Comparison of ENCODE assay signal across 25 mouse cellular contexts in genomic region chr2:27187531-27187930, GRCm38 (mm10). TPM values are rescaled to one million over a fixed set of nuclear protein-coding genes. Genes with fewer than 3 reads are reported as not detected.
A peak's percentile ranks its signal among the peaks of the same experiment; 100 is the strongest.
DNase-seq lines count a peak whose midpoint lies in the region; ATAC-seq and TF ChIP-seq lines count a peak whose summit lies in the region.
"Had no signal": no experiment of that assay in that cellular context is flagged by ENCODE, and none has a peak within 500 bp of the region (broad histone marks: within the 10 kb centered on the region; RNA-seq: fewer than 3 reads in every experiment).

No protein-coding gene starts in this region.

- no peaks in the 10 kb centered on the region for H3K36me3 ChIP-seq in spleen, adult 2 months (ENCODE audit: control insufficient read depth, insufficient read depth, low read length)
- H3K36me3 ChIP-seq in splenic B cell, adult 2 months (ENCODE audit: control insufficient read depth, insufficient read depth, low read length, poor library complexity, severe bottlenecking), result no peaks in the 10 kb centered on the region
- H3K36me3 ChIP-seq: embryonic facial prominence, embryonic 12.5 days; forebrain, embryonic 15.5 days; hindbrain, embryonic 13.5 days; limb, embryonic 10.5 days; liver, embryonic 13.5 days; lung, embryonic 15.5 days; midbrain, embryonic 10.5 days; neural tube, embryonic 12.5 days had no signal

- DNase-seq in spleen, adult 2 months (ENCODE audit: low read depth in 1 of 2, low spot score in 2 of 2), result peak; percentile 12 to 41
- DNase-seq in spleen, postnatal 14 days (ENCODE audit: low spot score in 2 of 2), result no peak
- peak; percentile 67 for DNase-seq in splenic B cell, adult 2 months (ENCODE audit: low read depth, low spot score)
- DNase-seq in MN1 (ENCODE audit: low spot score), result no peak
- no peak for DNase-seq in urinary bladder, postnatal 4 days (ENCODE audit: low spot score in 2 of 2)
- DNase-seq: adrenal gland, postnatal 14 days; cerebellum, adult 9-11 months; heart, postnatal 10 days; kidney, postnatal 4 days; layer of hippocampus, adult 9-11 months; liver, embryonic 13.5 days; lung, postnatal 4 days; right cerebral cortex, adult 18-20 months; thymus, postnatal 14 days had no signal

- no peaks in the 10 kb centered on the region for H3K27me3 ChIP-seq in spleen, adult 2 months (ENCODE audit: control insufficient read depth, insufficient read depth, low read length)
- no peaks in the 10 kb centered on the region for H3K27me3 ChIP-seq in splenic B cell, adult 2 months (ENCODE audit: control insufficient read depth, insufficient read depth, low read length, poor library complexity, severe bottlenecking)
- H3K27me3 ChIP-seq: embryonic facial prominence, embryonic 12.5 days; forebrain, embryonic 15.5 days; hindbrain, embryonic 13.5 days; liver, embryonic 13.5 days; lung, embryonic 15.5 days; neural tube, embryonic 12.5 days had no signal

- no peak for TF ChIP-seq CTCF in spleen, adult 2 months (IDR thresholded peaks at IDR 0.05; ENCODE audit: extremely low read depth, insufficient read depth, insufficient read length, insufficient replicate concordance)

- peak; percentile 96 for ATAC-seq in CD4-positive, CD25-positive, alpha-beta regulatory T cell, adult 4 months
- ATAC-seq in hematopoietic stem cell, adult 5-6 weeks (replicated peaks in 1 of 2; ENCODE audit: insufficient read depth in 1 of 2, low FRiP score in 2 of 2, low TSS enrichment in 1 of 2, low read depth in 1 of 2, poor library complexity in 2 of 2, severe bottlenecking in 2 of 2), result peak; percentile 47 to 55; a peak in 2 of 4 replicates
- ATAC-seq: forebrain, embryonic 15.5 days; intestine, embryonic 16.5 days had no signal

- H3K4me1 ChIP-seq in spleen, adult 2 months (ENCODE audit: control insufficient read depth, insufficient read depth, insufficient read length), result peaks cover 3% of the 10 kb centered on the region; the same call in 1 of the 2 replicates
- H3K4me1 ChIP-seq: forebrain, embryonic 15.5 days; liver, embryonic 13.5 days; midbrain, embryonic 10.5 days had no signal

- H3K27ac ChIP-seq in spleen, adult 2 months (ENCODE audit: insufficient read depth, low read length), result peak overlapping the region; percentile 58
- H3K27ac ChIP-seq: embryonic facial prominence, embryonic 12.5 days; forebrain, embryonic 15.5 days; hindbrain, embryonic 13.5 days; limb, embryonic 10.5 days; liver, embryonic 13.5 days; lung, embryonic 15.5 days; midbrain, embryonic 10.5 days; neural tube, embryonic 12.5 days had no signal

- WGBS in spleen, adult 2 months, result 36% methylated on average over 6 of the region's 6 CpGs

- TF ChIP-seq POLR2A in spleen, adult 2 months (IDR thresholded peaks at IDR 0.05; ENCODE audit: low read depth, low read length), result no peak

- H3K4me3 ChIP-seq in spleen, adult 2 months (ENCODE audit: extremely low read depth, insufficient read depth, insufficient read length), result no peak overlapping the region
- H3K4me3 ChIP-seq: embryonic facial prominence, embryonic 12.5 days; forebrain, embryonic 15.5 days; hindbrain, embryonic 13.5 days; limb, embryonic 10.5 days; liver, embryonic 13.5 days; lung, embryonic 15.5 days; midbrain, embryonic 10.5 days; neural tube, embryonic 12.5 days had no signal

RNA-seq across cellular contexts. Expression of gene Dbh, which starts 22.5 kb away (rescaled TPM):
- 0.04 TPM in 1 of 2 replicates, not detected in the other for polyA plus RNA-seq in spleen, adult 2 months (2012; rRNA removed)
- polyA plus RNA-seq in CD4-positive, CD25-positive, alpha-beta regulatory T cell, adult 4 months (2017; shearing (Covaris generic)), result not detected
- not detected in 2 replicates for total RNA-seq in hematopoietic stem cell, adult 5-6 weeks (2017)
- polyA plus RNA-seq: forebrain, embryonic 15.5 days; kidney, embryonic 14.5 days; limb, embryonic 10.5 days had no signal

RNA-seq across cellular contexts. Expression of gene Fam163b, which starts 45.2 kb away (rescaled TPM):
- polyA plus RNA-seq in spleen, adult 2 months (2012; rRNA removed), result not detected in 2 replicates
- not detected for polyA plus RNA-seq in CD4-positive, CD25-positive, alpha-beta regulatory T cell, adult 4 months (2017; shearing (Covaris generic))
- not detected in 2 replicates for total RNA-seq in hematopoietic stem cell, adult 5-6 weeks (2017)
- polyA plus RNA-seq: kidney, embryonic 14.5 days had no signal

Comparison
In these comparisons a context has a peak if more than half of its experiments do, and no peak if none do; other contexts are left out.
1. DNase-seq: peak in spleen, adult 2 months (2 of 2) and splenic B cell, adult 2 months (single experiment); none in spleen, postnatal 14 days (0 of 2), MN1 (single experiment) and urinary bladder, postnatal 4 days (0 of 2).